Mouse (Mus musculus): ENCODE measurements around the gene Slc1a5. TPM values are rescaled to one million over a fixed set of nuclear protein-coding genes. Genes with fewer than 3 reads are reported as not detected.

The Slc1a5 gene
- total RNA-seq (2021) = 1 to 10 TPM; 2.0 to 2.9 TPM
- long read RNA-seq, partial matches to known transcripts = 0 of 2 reads
- long read RNA-seq, other reads (novel, unspliced or antisense) = 0 of 2 reads

GRCm38 (mm10) chr7:16780825-16781554 lies at the start of gene Slc1a5:
Gene Slc1a5, plus strand, starts transcription at chr7:16781340.
- peak; percentile 44 to 71 for DNase-seq (ENCODE audit: low spot score in 2 of 2)

DNA sequence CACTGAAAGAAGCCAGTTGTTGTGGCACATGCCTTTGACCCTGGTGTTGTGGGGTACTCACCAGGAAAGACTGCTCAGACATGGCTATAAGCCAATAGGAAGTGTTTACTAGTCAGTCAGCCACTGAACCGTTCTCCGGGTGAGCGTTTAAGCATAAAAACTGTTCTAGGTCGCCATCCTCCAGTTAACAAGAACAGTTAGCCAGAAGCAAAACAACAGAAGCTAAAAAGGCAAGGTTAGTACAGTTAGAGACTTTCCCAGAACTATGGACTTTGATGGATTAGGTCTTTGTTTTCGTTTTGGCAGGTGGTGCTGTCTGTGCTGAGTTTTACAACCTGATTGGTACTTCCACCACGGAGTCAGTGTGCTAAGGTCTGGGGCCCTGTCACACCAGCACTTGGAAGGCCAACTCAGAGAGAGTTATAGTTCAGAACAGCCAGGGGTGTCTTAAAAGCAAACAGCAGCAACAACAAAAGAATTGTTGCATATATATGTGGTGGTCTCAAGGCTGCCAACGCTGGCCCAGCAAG lies 49.2 kb upstream of the Slc1a5 start:
- no peak for DNase-seq (ENCODE audit: low spot score in 2 of 2)

GRCm38 (mm10) chr7:16737606-16738072 lies 43.5 kb upstream of the Slc1a5 start:
- DNase-seq (ENCODE audit: low spot score in 2 of 2) = peak in 1 of 2 experiments; percentile 28

DNA sequence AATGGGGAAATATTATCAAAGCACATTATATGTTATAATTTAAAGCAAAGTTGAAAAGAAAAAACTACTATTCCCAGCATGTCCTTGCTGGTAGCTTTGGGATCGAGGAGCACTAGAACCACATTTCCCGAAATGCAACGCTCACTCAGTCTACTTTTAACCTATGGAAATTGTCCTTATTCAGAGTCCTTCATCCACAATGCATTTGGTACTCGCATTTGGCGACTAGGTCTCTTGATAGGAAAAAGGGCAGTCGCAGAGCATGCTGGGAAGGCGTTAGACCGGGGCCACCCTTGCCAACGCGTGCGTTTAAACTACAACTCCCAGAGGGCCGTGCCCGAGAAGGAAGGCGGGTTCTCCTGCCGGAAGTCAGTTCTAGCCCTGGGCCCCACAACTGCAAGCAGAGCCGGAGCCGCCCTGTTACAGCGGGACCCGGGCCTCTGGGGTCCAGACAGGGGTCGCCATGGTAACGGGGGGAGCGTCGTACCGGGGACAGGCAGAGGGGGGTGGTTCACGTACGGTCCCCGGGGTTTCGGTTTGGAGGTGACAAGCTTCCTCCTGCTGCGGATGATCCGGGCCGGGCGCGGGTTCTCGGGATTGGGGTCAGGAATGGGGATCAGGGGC lies 43.0 kb upstream of the Slc1a5 start, which contains the start of gene Ap2s1:
Gene Ap2s1 (plus strand): TSS at position 338 of the 624 bp plus-strand sequence.
- DNase-seq (ENCODE audit: low spot score in 2 of 2) = peak; percentile 98 to 100

DNA sequence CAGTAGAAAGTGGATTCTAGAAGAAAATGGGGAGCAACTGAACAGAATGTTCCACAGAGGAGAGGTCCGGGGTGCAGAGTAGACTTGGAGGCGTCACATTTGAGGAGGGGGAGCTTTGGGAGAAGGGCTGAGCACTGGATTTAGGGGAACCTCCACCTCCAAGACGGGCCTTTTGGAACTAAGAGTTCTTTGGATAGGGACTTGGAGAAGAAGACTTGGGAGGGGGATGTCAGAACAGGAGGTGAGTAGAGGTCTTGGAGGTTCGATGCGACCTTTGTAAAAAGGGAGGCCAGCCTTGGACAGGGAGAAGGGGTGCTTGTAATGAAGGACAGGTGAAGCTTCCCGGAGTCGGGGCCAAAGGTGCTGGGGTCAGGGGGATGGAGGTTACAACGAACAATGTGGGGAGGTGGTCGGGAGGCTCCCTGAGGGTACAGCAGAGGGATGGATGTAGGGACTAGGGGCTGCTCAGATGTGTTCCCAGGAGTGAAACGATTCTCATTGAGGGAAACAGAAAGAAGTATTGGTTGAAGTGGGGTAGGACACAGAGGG lies 42.0 kb upstream of the Slc1a5 start:
- DNase-seq (ENCODE audit: low spot score in 2 of 2) = no peak

- DNase-seq (ENCODE audit: low spot score in 2 of 2) = no peak
Observed at GRCm38 (mm10) chr7:16745373-16745772, 35.8 kb upstream of the Slc1a5 start.

DNA sequence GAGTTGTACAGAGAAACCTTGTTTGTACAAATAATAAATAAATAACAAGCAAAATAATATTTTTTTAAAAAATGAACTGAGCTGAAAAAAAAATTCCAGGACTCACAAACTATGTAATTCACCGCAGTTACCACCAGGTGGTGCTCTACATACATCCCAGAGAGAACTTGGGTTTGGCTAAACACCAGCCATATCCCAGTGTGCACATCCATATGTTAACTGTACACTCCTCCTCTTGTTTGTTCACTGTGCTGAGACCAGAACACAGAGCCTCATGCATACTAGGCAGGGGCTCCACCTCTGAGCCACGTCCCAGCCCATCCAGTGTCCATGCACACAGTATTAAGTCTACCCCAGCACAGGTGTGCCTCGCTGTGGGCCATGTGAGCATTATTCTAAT lies 35.0 kb upstream of the Slc1a5 start:
- DNase-seq (ENCODE audit: low spot score in 2 of 2) = peak in 1 of 2 experiments; percentile 67

- peak in 1 of 2 experiments; percentile 29 for DNase-seq (ENCODE audit: low spot score in 2 of 2)
Observed at GRCm38 (mm10) chr7:16747656-16748055, 33.5 kb upstream of the Slc1a5 start.

- no peak for DNase-seq (ENCODE audit: low spot score in 2 of 2)
Observed at GRCm38 (mm10) chr7:16752016-16752415, 29.1 kb upstream of the Slc1a5 start.

GRCm38 (mm10) chr7:16755362-16756017 lies 25.6 kb upstream of the Slc1a5 start:
- DNase-seq (ENCODE audit: low spot score in 2 of 2) = no peak

DNA sequence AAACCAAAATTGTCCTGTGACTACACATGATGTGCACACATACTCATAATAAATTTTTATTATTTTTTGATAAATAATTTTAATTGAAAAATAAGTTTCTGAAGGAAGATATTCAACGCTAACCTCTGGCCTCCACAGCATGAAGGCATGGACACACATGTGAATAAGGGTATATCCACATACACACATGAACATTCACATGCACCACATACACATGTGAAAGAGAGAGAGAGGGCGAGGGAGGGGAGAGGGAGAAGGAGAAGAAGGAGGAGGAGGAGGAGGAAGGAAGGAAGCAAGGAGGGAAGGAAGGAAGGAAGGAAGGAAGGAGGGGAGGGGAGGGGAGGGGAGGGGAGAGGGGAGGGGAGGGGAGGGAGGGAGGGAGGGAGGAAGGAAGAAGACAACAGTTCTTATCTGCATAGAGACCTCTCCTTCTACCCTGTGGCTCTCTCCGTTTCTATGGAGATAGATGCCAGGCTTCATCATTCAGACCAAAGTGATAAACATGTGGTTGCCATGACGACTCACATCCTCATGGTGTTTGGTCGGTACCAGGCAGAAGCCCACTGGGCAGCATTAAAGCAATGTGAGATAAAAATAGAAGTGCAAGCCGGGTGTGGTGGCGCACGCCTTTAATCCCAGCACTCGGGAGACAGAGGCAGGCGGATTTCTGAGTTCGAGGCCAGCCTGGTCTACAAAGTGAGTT lies 22.1 kb upstream of the Slc1a5 start:
- peak in 1 of 2 experiments; percentile 18 for DNase-seq (ENCODE audit: low spot score in 2 of 2)

- no peak for DNase-seq (ENCODE audit: low spot score in 2 of 2)
Observed at GRCm38 (mm10) chr7:16760292-16760691, 20.8 kb upstream of the Slc1a5 start.

GRCm38 (mm10) chr7:16761005-16761481 lies 20.1 kb upstream of the Slc1a5 start:
- DNase-seq (ENCODE audit: low spot score in 2 of 2) = no peak

- no peak for DNase-seq (ENCODE audit: low spot score in 2 of 2)
Observed at GRCm38 (mm10) chr7:16761630-16762029, 19.5 kb upstream of the Slc1a5 start.

DNA sequence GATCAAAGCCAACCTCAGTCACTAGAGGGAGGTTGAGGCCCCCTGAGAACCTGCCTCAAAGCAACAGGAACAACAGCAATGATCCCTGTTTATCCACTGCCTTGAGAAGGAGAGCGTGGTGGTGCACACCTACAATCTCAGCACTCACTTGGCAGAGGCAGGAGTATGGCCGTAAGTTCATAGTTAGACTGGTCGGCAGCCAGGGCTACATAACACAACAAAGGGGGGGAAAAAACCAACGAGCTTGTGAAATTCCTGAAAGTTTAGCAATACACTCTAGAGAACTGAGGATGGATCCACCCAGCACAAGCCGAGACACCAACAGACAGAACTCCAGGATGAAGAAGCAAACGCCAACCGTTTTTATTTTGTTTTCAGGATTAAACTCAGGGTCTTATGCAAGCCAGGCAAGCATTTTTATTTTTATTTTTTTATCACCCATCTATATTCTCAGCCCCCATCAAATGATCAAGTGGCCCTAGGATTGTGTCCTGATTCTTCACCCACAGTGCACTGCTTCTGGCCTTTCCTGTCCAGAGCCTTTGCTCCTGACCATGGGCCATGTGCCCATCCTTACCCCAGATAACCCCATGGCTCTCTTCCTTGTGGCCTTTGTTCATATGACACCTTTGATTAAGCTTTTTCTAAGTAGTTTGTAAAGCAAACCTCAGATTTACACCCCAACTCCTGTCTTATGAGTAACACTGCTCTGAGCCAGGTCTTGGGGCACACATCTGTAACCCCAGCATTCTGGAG lies 17.5 kb upstream of the Slc1a5 start:
- no peak for DNase-seq (ENCODE audit: low spot score in 2 of 2)

- DNase-seq (ENCODE audit: low spot score in 2 of 2) = no peak
Observed at GRCm38 (mm10) chr7:16766443-16766842, 14.7 kb upstream of the Slc1a5 start.

GRCm38 (mm10) chr7:16775888-16776287 lies 5.3 kb upstream of the Slc1a5 start:
- DNase-seq (ENCODE audit: low spot score in 2 of 2) = no peak

GRCm38 (mm10) chr7:16780076-16780475 lies 1.1 kb upstream of the Slc1a5 start:
- DNase-seq (ENCODE audit: low spot score in 2 of 2) = no peak

GRCm38 (mm10) chr7:16781555-16781815 lies 345 bp downstream of the Slc1a5 start:
- DNase-seq (ENCODE audit: low spot score in 2 of 2) = no peak

Data from layer of hippocampus, adult 18-20 months (tissue).